Comparison of ENCODE assay signal across 36 mouse cellular contexts in the genomic region with DNA sequence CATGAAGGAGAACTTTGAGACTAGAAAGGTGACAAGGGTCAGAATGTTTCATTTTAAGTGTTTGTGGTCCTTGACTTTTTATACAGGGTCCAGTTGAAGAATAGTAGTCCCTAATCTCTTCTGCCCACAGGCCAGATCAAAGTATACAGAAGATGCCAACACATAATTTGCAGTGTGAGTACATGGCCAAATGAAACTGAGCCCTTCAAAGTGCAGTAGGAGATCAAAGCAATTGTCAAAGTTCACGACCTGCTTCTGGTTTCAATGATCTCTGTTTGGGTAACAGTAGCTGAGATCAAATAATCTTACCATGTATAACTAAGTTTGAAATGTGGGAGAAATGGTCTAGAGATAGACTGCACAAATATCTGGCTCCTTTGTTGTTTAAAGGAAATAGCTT. TPM values are rescaled to one million over a fixed set of nuclear protein-coding genes. Genes with fewer than 3 reads are reported as not detected.
"Had no signal": no experiment of that assay in that cellular context is flagged by ENCODE, and none has a peak within 500 bp of the region (broad histone marks: within the 10 kb centered on the region; RNA-seq: fewer than 3 reads in every experiment).

No protein-coding gene starts in this region.

- H3K9me3 ChIP-seq: heart, embryonic 10.5 days; heart, embryonic 13.5 days; heart, embryonic 15.5 days; hindbrain, embryonic 10.5 days; hindbrain, embryonic 12.5 days; hindbrain, embryonic 13.5 days; hindbrain, embryonic 15.5 days; intestine, embryonic 15.5 days; kidney, embryonic 15.5 days had no signal

- H3K27me3 ChIP-seq: heart, embryonic 12.5 days; heart, embryonic 13.5 days; heart, embryonic 15.5 days; hindbrain, embryonic 12.5 days; hindbrain, embryonic 13.5 days; hindbrain, embryonic 15.5 days; intestine, embryonic 15.5 days; kidney, embryonic 15.5 days had no signal

- H3K4me3 ChIP-seq: heart, embryonic 10.5 days; heart, embryonic 12.5 days; heart, embryonic 13.5 days; heart, embryonic 15.5 days; hindbrain, embryonic 10.5 days; hindbrain, embryonic 12.5 days; hindbrain, embryonic 13.5 days; hindbrain, embryonic 15.5 days; intestine, embryonic 15.5 days; kidney, embryonic 15.5 days; layer of hippocampus, adult 2 months had no signal

- H3K9ac ChIP-seq: heart, embryonic 12.5 days; heart, embryonic 13.5 days; heart, embryonic 15.5 days; hindbrain, embryonic 12.5 days; hindbrain, embryonic 13.5 days; hindbrain, embryonic 14.5 days; hindbrain, embryonic 15.5 days; intestine, embryonic 15.5 days; kidney, embryonic 15.5 days had no signal

- H3K27ac ChIP-seq: heart, embryonic 10.5 days; heart, embryonic 13.5 days; heart, embryonic 15.5 days; hindbrain, embryonic 10.5 days; hindbrain, embryonic 12.5 days; hindbrain, embryonic 13.5 days; hindbrain, embryonic 14.5 days; hindbrain, embryonic 15.5 days; hindbrain, postnatal 0 days; intestine, embryonic 15.5 days; kidney, embryonic 15.5 days; kidney, postnatal 0 days; layer of hippocampus, adult 2 months had no signal

- H3K4me1 ChIP-seq: heart, embryonic 10.5 days; heart, embryonic 12.5 days; heart, embryonic 13.5 days; heart, embryonic 15.5 days; hindbrain, embryonic 10.5 days; hindbrain, embryonic 12.5 days; hindbrain, embryonic 13.5 days; hindbrain, embryonic 15.5 days; intestine, embryonic 15.5 days; kidney, embryonic 15.5 days had no signal

- H3K36me3 ChIP-seq: heart, embryonic 10.5 days; heart, embryonic 12.5 days; heart, embryonic 13.5 days; heart, embryonic 15.5 days; hindbrain, embryonic 10.5 days; hindbrain, embryonic 12.5 days; hindbrain, embryonic 13.5 days; hindbrain, embryonic 15.5 days; intestine, embryonic 15.5 days; kidney, embryonic 15.5 days had no signal

- DNase-seq: heart, postnatal 10 days; heart, postnatal 14 days; heart, postnatal 36 days; heart, postnatal 4 days; kidney, adult 11 months; kidney, adult 18-20 months; kidney, adult 2 months; kidney, adult 8-10 months; kidney, adult 9 months; kidney, postnatal 10 days; kidney, postnatal 14 days; kidney, postnatal 25 days; kidney, postnatal 36 days; kidney, postnatal 4 days; layer of hippocampus, adult 9-11 months; layer of hippocampus, postnatal 36 days had no signal

- ATAC-seq: hindbrain, embryonic 16.5 days; hindbrain, postnatal 0 days; inflammation-experienced regulatory T-cells, adult 6 months; intestine, embryonic 15.5 days; intestine, embryonic 16.5 days; intestine, postnatal 0 days had no signal

- H3K4me2 ChIP-seq: heart, embryonic 11.5 days; heart, embryonic 12.5 days; heart, embryonic 13.5 days; heart, embryonic 15.5 days; hindbrain, embryonic 12.5 days; hindbrain, embryonic 13.5 days; hindbrain, embryonic 14.5 days; hindbrain, embryonic 15.5 days; intestine, embryonic 15.5 days; kidney, embryonic 15.5 days had no signal

RNA-seq across cellular contexts. Expression of a gene that starts 22.1 kb away (rescaled TPM):
- total RNA-seq: hematopoietic stem cell, adult 5-6 weeks had no signal
- polyA plus RNA-seq: inflammation-experienced regulatory T-cells, adult 6 months had no signal
